Mouse (Mus musculus): Measurements from ENCODE around the gene Gfi1b. TPM values are rescaled to one million over a fixed set of nuclear protein-coding genes. Genes with fewer than 3 reads are reported as not detected.

Gfi1b gene
- polyA plus RNA-seq, 1 experiment from 2014 or later: 2.2 TPM

- Histone ChIP-seq H3K4me1 (ENCODE audit: control insufficient read depth, insufficient read depth, low read length) (peaks cover 7% of the 10 kb centered on the region), H3K27me3 (ENCODE audit: control insufficient read depth, insufficient read depth, low read length) (no peaks in the 10 kb centered on the region), H3K27ac (replicated peaks; ENCODE audit: low read depth, low read length) (peak overlapping the region; percentile 85), H3K9me3 (ENCODE audit: control insufficient read depth, low read length) (no peaks in the 10 kb centered on the region), H3K4me2 (ENCODE audit: low read depth, severe bottlenecking) (peak overlapping the region; percentile 57), H3K36me3 (ENCODE audit: control insufficient read depth, insufficient read depth, low read length) (no peaks in the 10 kb centered on the region), H3K4me3 (ENCODE audit: low read depth, low read length) (peak overlapping the region; percentile 100), H3K9ac (ENCODE audit: low read length) (peak overlapping the region; percentile 88)
- ATAC-seq (ENCODE audit: insufficient number of reproducible peaks, low FRiP score, low TSS enrichment, low read depth) (peak; percentile 63; the same call in 1 of the 2 replicates), DNase-seq (ENCODE audit: low spot score) (peak; percentile 59)
- WGBS: under 1% methylated on average over 42 of the region's 43 CpGs
Measured at GRCm38 (mm10) chr2:28641435-28641941, 19.7 kb upstream of the Gfi1b start.

DNA sequence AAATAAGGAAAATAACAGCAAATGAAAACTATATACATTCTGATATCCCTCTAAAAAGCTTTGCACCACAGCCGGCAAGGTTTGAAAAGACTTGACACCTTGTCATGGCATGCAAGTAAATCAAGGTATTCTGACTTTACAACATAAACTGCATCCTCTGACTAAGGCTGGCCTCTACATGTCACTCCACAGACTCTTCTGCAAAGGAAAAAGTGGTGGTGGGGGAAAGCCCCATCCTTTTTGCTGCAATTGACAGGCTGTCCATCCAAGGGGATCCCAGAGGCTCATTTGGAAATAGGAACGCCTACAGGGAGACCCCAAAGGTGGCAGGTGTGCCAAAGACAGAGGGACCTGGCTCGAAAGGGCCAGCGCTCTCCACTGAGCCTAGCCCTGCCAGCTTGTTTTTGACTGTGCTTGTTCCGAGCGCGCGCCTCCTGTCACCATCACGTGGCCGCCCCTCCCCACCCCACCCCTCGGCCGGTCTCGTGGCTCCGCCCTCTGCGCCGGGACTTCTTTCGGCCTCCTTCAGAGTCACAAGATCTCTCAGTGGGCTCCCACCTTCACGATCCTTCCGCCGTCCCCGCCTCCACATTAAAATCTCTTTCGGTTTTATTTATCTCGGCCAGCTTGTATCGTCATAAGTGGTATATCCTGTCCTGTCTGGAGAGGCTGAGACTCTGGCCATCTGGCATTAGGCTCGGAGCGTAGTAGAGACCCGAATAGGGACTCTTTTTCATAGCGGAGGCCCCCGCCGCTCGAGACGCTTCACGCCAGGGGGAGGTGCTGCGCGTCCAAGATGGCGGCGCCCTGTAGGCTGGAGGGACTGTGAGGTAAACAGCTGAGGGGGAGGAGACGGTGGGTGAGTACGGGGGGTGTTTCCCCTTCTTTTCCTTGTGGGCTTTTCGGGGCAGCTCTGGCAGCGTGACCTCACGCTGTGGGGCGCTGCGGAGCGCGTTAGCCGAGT is 19.0 kb upstream of the Gfi1b start, which contains the start of gene Tsc1:
Gene Tsc1, plus strand, starts transcription at position 768 of the 964 bp plus-strand sequence.
- peak within 1 kb of the TSS; percentile 85 for H3K27ac ChIP-seq (replicated peaks; ENCODE audit: low read depth, low read length)
- 2% methylated on average over 47 of the region's 47 CpGs for WGBS
- H3K4me1 ChIP-seq (ENCODE audit: control insufficient read depth, insufficient read depth, low read length): peaks cover 7% of the 10 kb centered on the region
- no peaks in the 10 kb centered on the region for H3K36me3 ChIP-seq (ENCODE audit: control insufficient read depth, insufficient read depth, low read length)
- no peaks in the 10 kb centered on the region for H3K27me3 ChIP-seq (ENCODE audit: control insufficient read depth, insufficient read depth, low read length)
- peak within 1 kb of the TSS; percentile 100 for H3K4me3 ChIP-seq (ENCODE audit: low read depth, low read length)
- H3K4me2 ChIP-seq (ENCODE audit: low read depth, severe bottlenecking): peak within 1 kb of the TSS; percentile 57
- ATAC-seq (ENCODE audit: insufficient number of reproducible peaks, low FRiP score, low TSS enrichment, low read depth) (peak; percentile 91), DNase-seq (ENCODE audit: low spot score) (peak; percentile 96)
- H3K9ac ChIP-seq (ENCODE audit: low read length): peak within 1 kb of the TSS; percentile 88
- no peaks in the 10 kb centered on the region for H3K9me3 ChIP-seq (ENCODE audit: control insufficient read depth, low read length)

DNA sequence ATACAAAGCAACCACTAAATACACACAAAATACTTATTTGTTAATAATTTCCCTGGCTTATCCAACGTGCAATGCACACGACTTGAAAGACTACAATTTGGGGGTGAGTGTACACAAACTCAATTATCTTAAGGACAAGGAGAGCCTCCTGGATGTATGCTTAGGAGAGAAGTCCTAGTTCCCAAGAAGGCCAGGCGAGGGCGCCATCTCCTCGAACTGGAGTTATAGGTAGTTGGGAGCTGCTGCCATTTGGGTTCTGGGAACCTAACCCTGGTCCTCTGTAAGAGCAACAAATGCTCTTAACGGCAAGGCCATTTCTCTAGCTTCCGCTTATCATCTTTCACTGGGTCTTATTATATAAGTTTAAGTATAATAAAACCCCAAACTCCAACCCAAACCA is 18.0 kb upstream of the Gfi1b start:
- ATAC-seq (ENCODE audit: insufficient number of reproducible peaks, low FRiP score, low TSS enrichment, low read depth): no peak
- Histone ChIP-seq H3K36me3 (ENCODE audit: control insufficient read depth, insufficient read depth, low read length) (no peaks in the 10 kb centered on the region), H3K4me2 (ENCODE audit: low read depth, severe bottlenecking) (no peak overlapping the region), H3K27me3 (ENCODE audit: control insufficient read depth, insufficient read depth, low read length) (no peaks in the 10 kb centered on the region), H3K4me1 (ENCODE audit: control insufficient read depth, insufficient read depth, low read length) (peaks cover 7% of the 10 kb centered on the region), H3K9me3 (ENCODE audit: control insufficient read depth, low read length) (no peaks in the 10 kb centered on the region), H3K4me3 (ENCODE audit: low read depth, low read length) (no peak overlapping the region), H3K27ac (replicated peaks; ENCODE audit: low read depth, low read length) (no peak overlapping the region), H3K9ac (ENCODE audit: low read length) (no peak overlapping the region)
- WGBS: 58% methylated on average over 7 of the region's 7 CpGs
- DNase-seq (ENCODE audit: low spot score): peak; percentile 34

DNA sequence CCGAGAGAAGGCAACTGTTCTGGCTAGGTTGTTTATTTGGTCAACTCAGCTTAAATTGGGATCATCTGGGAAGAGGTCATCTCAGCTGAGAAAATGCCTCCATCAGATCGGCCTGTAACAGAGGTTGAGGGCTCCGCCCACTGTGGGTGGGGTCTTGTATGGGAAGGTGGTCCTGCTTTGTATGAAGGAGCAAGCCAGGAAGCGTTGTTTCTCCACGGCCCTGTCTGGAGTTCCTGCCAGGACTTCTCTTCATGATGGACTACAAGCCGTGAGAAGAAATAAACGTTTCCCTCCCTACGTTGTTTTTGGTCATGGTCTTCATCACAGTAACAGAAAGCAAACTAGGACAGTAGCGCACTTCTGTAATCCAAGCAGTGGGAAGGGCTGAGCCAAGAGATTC is 17.1 kb upstream of the Gfi1b start:
- DNase-seq (ENCODE audit: low spot score): peak; percentile 75
- H3K9ac ChIP-seq (ENCODE audit: low read length): no peak overlapping the region
- no peaks in the 10 kb centered on the region for H3K27me3 ChIP-seq (ENCODE audit: control insufficient read depth, insufficient read depth, low read length)
- peaks cover 7% of the 10 kb centered on the region for H3K4me1 ChIP-seq (ENCODE audit: control insufficient read depth, insufficient read depth, low read length)
- peak overlapping the region; percentile 27; the same call in 1 of the 2 replicates for H3K4me2 ChIP-seq (ENCODE audit: low read depth, severe bottlenecking)
- 7% methylated on average over 9 of the region's 9 CpGs for WGBS
- H3K9me3 ChIP-seq (ENCODE audit: control insufficient read depth, low read length): no peaks in the 10 kb centered on the region
- ATAC-seq (ENCODE audit: insufficient number of reproducible peaks, low FRiP score, low TSS enrichment, low read depth): no peak
- no peak overlapping the region for H3K4me3 ChIP-seq (ENCODE audit: low read depth, low read length)
- no peaks in the 10 kb centered on the region for H3K36me3 ChIP-seq (ENCODE audit: control insufficient read depth, insufficient read depth, low read length)
- no peak overlapping the region for H3K27ac ChIP-seq (replicated peaks; ENCODE audit: low read depth, low read length)

DNA sequence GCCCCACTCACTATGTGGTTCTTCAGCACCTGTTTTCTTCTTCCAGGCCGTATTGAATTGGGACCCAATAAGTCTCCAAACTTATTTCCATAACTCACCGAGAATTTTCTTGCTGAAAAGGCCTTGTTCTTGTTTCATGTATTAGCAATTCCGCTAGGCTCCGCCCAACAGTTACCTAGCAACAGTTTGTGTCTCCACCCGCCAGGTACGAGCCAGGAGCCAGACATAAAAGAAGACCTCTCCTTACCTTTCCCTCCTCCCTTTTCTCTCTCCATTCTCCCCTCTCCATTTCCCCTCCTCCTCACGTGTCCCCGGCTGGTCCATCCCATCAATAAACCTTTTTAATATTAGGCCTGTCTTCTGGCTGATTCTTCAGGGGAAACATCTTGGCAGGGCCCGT is 16.6 kb upstream of the Gfi1b start:
- Histone ChIP-seq H3K4me2 (ENCODE audit: low read depth, severe bottlenecking) (peak overlapping the region; percentile 27; the same call in 1 of the 2 replicates), H3K9me3 (ENCODE audit: control insufficient read depth, low read length) (no peaks in the 10 kb centered on the region), H3K27ac (replicated peaks; ENCODE audit: low read depth, low read length) (no peak overlapping the region), H3K36me3 (ENCODE audit: control insufficient read depth, insufficient read depth, low read length) (no peaks in the 10 kb centered on the region), H3K27me3 (ENCODE audit: control insufficient read depth, insufficient read depth, low read length) (no peaks in the 10 kb centered on the region), H3K4me1 (ENCODE audit: control insufficient read depth, insufficient read depth, low read length) (peaks cover 7% of the 10 kb centered on the region), H3K4me3 (ENCODE audit: low read depth, low read length) (no peak overlapping the region), H3K9ac (ENCODE audit: low read length) (no peak overlapping the region)
- WGBS: 17% methylated on average over 9 of the region's 9 CpGs
- no peak for ATAC-seq (ENCODE audit: insufficient number of reproducible peaks, low FRiP score, low TSS enrichment, low read depth)
- no peak for DNase-seq (ENCODE audit: low spot score)

DNA sequence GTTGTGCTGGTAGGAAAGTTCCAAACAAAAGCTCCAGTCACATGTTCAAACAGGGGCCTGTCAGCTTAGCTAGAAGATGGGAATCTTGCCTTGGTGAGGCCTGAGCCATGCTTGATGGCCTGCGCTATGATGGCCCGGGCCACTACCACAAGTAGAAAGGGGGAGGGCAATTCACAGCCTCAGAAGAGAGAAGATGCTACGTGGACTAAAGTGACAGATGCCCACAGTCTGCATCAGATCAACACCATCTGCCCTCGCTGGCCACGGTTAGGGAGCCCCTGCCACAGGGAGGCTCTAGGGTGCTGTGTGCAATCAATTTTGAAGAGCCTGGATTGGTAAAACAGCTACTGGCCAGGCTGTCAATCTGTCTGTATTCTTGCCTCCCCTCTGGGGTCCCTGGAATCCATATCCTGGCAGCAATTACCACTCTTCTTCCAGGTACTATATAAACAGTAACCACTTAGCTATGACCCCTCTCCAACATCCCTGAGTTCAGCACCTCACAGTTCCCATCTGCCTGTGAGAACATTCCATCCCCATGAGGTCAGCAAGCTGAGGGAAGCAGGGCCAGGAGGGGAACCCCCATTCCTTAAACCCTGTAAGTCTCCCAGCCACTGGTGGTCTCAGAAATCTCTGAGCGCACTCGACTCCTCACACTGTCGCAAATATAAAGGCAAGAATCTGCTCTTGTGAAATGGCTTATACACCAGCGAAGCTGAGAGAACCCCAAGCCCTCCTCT is 15.5 kb upstream of the Gfi1b start:
- DNase-seq (ENCODE audit: low spot score) (no peak), ATAC-seq (ENCODE audit: insufficient number of reproducible peaks, low FRiP score, low TSS enrichment, low read depth) (no peak)
- Histone ChIP-seq H3K9me3 (ENCODE audit: control insufficient read depth, low read length) (no peaks in the 10 kb centered on the region), H3K4me3 (ENCODE audit: low read depth, low read length) (no peak overlapping the region), H3K9ac (ENCODE audit: low read length) (no peak overlapping the region), H3K27me3 (ENCODE audit: control insufficient read depth, insufficient read depth, low read length) (no peaks in the 10 kb centered on the region), H3K4me2 (ENCODE audit: low read depth, severe bottlenecking) (no peak overlapping the region), H3K36me3 (ENCODE audit: control insufficient read depth, insufficient read depth, low read length) (no peaks in the 10 kb centered on the region), H3K4me1 (ENCODE audit: control insufficient read depth, insufficient read depth, low read length) (peaks cover 7% of the 10 kb centered on the region), H3K27ac (replicated peaks; ENCODE audit: low read depth, low read length) (no peak overlapping the region)
- 79% methylated on average over 9 of the region's 9 CpGs for WGBS

- 91% methylated on average over 1 of the region's 1 CpGs for WGBS
- DNase-seq (ENCODE audit: low spot score): no peak
- no peaks in the 10 kb centered on the region for H3K36me3 ChIP-seq (ENCODE audit: control insufficient read depth, insufficient read depth, low read length)
- H3K27me3 ChIP-seq (ENCODE audit: control insufficient read depth, insufficient read depth, low read length): no peaks in the 10 kb centered on the region
- H3K4me2 ChIP-seq (ENCODE audit: low read depth, severe bottlenecking): no peak overlapping the region
- H3K27ac ChIP-seq (replicated peaks; ENCODE audit: low read depth, low read length): no peak overlapping the region
- no peak overlapping the region for H3K4me3 ChIP-seq (ENCODE audit: low read depth, low read length)
- H3K9ac ChIP-seq (ENCODE audit: low read length): no peak overlapping the region
- no peak for ATAC-seq (ENCODE audit: insufficient number of reproducible peaks, low FRiP score, low TSS enrichment, low read depth)
- peaks cover 2% of the 10 kb centered on the region; the same call in 1 of the 2 replicates for H3K4me1 ChIP-seq (ENCODE audit: control insufficient read depth, insufficient read depth, low read length)
- H3K9me3 ChIP-seq (ENCODE audit: control insufficient read depth, low read length): no peaks in the 10 kb centered on the region
Measured at GRCm38 (mm10) chr2:28635199-28635598, 13.4 kb upstream of the Gfi1b start.

DNA sequence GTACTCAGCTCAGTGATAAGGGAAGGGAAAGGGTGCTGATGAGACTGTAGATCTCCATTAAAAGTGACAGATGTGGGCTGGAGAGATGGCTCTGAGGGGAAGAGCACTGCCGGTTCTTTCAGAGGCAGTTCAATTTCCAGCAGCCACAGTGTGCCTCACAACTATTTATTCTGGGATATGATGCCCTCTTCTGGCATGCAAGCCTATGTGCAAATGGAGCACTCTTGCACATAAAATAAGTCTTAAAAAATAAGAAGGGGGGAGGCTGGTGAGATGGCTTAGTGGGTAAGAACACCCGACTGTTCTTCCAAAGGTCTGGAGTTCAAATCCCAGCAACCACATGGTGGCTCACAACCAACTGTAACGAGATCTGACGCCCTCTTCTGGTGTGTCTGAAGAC is 11.4 kb upstream of the Gfi1b start:
- H3K27me3 ChIP-seq (ENCODE audit: control insufficient read depth, insufficient read depth, low read length): no peaks in the 10 kb centered on the region
- no peak for ATAC-seq (ENCODE audit: insufficient number of reproducible peaks, low FRiP score, low TSS enrichment, low read depth)
- no peak overlapping the region for H3K9ac ChIP-seq (ENCODE audit: low read length)
- no peaks in the 10 kb centered on the region for H3K9me3 ChIP-seq (ENCODE audit: control insufficient read depth, low read length)
- no peak overlapping the region for H3K27ac ChIP-seq (replicated peaks; ENCODE audit: low read depth, low read length)
- no peak for DNase-seq (ENCODE audit: low spot score)
- no peak overlapping the region for H3K4me2 ChIP-seq (ENCODE audit: low read depth, severe bottlenecking)
- H3K36me3 ChIP-seq (ENCODE audit: control insufficient read depth, insufficient read depth, low read length): no peaks in the 10 kb centered on the region
- H3K4me1 ChIP-seq (ENCODE audit: control insufficient read depth, insufficient read depth, low read length): peaks cover 10% of the 10 kb centered on the region; the same call in 1 of the 2 replicates
- no peak overlapping the region for H3K4me3 ChIP-seq (ENCODE audit: low read depth, low read length)
- 39% methylated on average over 4 of the region's 4 CpGs for WGBS

Measured in limb, embryonic 11.5 days (tissue).